Mouse (Mus musculus) bone marrow macrophage, adult 2 months (primary cell): Measurements from ENCODE around the gene Fndc3b.

ENCODE experiments used
- CTCF ChIP-seq: IDR thresholded peaks from 2 replicates; pipeline ENCODE4 v1.5.1; 2012; ENCODE audit warnings: low read depth, mild to moderate bottlenecking, low read length, moderate library complexity
- POLR2A ChIP-seq: IDR thresholded peaks from 2 replicates; pipeline ENCODE4 v1.6.1; 2012; ENCODE audit warnings: mild to moderate bottlenecking, low read depth, low read length, borderline replicate concordance

DNA sequence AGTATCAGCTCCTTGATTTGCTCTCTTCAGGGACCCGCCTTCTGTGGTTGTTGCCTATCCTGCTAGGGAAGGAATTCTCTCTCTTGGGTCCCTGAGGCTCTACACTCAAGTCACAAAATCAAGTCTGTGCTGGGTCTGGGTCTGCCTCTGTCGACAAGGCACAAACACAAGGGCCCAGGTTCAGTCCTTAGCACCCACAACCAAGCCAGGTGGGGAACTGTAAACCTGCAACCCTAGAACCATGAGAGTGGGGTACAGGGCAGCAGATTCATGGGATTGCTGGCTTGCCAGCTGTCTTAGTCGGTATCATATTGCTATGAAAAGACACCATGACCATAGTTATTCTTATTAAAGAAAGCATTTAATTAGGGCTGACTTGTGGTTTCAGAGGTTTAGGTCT is 121.8 kb downstream of the Fndc3b start:
- TF ChIP-seq CTCF (no peak), POLR2A (no peak)
